Mouse (Mus musculus) ovary, postnatal 14 days (tissue): ENCODE measurements at regions not wholly inside any gene's neighbourhood (a gene's known extent, or its start where the extent isn't known, plus 50 kb on each side); places are given as distances from the start of the nearest gene placed in this dataset.

Experiments used
- DNase-seq: peaks from one replicate; pipeline ENCODE4 v3.0.0; 2022; ENCODE audit warnings: low spot score

DNA sequence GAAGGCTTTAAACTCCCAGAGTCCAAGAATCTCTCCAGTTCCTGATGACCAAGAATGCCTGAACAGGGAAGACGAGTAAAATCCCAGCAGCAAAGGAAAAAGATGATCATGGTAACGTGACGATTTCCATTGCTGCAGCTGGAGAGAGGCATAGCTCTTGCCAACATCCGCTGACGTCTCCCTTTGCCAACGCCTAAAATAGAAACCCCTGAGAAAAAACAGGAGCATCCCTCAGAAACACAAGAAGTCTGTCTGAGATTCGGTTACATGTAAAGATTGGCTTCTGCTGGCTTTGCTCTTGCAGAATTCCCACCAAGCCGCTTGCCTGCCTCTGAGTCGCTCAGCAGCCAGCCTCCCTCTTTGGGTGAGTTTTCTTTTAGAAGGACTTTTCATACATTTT, 290.3 kb upstream of the Nt5c1b start:
- no peak for DNase-seq

DNA sequence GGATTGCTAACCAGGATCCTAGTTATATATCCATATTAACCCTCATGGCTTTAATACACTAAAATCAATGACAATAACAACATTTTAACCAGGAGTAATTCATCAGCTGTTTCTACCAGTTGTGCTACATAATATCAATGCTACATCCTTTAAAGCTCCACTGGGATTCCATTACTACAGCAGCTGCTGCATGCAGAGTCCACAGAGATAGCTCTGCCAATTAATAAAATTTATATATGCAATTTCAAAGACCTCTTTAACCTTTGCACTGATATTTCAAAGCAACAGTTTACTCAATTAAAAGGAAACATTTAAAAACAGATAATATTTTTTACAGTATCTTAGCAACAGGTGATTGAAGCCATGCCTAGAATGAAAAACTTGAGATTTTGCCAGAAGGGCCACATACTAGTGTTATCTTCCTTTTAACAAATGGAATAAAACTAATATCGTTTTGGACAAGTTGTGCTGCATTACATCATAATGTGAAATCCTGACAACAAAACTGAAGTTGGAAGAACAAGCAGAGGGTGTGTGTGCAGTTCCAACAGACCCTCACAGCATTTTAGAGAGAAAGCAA, 256.8 kb upstream of the Nt5c1b start:
- DNase-seq, result no peak

- no peak for DNase-seq
Observed at GRCm38 (mm10) chr12:10122102-10122501, 247.7 kb upstream of the Nt5c1b start.

DNA sequence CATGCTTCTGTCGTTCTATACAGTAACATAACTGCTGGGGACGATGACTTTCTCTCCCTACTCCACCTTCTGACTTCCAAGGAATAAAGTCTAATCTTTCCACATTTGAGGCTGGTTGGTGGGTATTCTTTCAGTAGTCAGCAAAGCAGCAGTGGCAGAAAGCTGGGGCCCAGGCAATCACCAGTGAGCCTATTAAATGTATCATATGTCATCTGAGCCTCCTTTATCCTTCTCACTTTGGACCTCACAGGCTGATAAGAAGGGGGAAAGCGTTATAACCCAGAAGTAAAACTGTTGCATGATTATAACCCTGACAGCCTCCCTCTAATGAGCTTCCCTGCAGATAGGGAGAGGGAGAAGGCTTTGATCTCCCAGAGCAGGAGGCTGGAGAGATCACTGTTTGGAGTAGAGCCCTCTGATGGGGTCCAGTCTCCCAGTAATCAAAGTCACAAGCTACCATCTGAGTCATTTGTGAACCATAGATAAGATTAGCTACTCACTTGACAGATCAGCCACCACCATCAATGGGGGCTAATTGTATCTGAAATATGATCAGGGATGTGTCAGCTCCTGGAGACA, 241.7 kb upstream of the Nt5c1b start:
- DNase-seq, result no peak

GRCm38 (mm10) chr12:10134141-10134540, 235.6 kb upstream of the Nt5c1b start:
- DNase-seq, result no peak

- DNase-seq, result no peak
Observed at GRCm38 (mm10) chr12:10135915-10136314, 233.9 kb upstream of the Nt5c1b start.

GRCm38 (mm10) chr12:10140131-10140530, 229.6 kb upstream of the Nt5c1b start:
- DNase-seq, result no peak

DNA sequence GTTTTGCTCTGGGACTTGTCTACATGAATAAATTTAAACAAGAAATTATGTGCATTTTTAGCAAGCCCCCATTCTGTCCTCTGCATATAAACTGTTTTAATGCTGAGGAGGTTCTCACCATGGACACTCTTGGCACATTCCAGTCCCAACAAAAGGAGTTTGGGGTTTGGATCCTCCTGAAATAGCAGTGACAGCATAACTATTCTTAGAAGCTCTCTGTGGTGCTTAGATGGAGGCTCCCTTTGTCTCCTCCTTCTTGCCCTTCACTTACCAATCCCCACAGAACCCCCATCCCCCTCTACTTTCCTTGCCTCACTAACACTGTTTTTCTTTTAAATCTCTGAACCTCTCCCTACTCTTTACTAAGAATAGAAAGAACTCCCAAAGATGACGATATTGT, 208.9 kb upstream of the Nt5c1b start:
- DNase-seq, result no peak

- no peak for DNase-seq
Observed at GRCm38 (mm10) chr12:10168042-10168441, 201.7 kb upstream of the Nt5c1b start.

GRCm38 (mm10) chr12:10168581-10168980, 201.2 kb upstream of the Nt5c1b start:
- DNase-seq, result no peak

DNA sequence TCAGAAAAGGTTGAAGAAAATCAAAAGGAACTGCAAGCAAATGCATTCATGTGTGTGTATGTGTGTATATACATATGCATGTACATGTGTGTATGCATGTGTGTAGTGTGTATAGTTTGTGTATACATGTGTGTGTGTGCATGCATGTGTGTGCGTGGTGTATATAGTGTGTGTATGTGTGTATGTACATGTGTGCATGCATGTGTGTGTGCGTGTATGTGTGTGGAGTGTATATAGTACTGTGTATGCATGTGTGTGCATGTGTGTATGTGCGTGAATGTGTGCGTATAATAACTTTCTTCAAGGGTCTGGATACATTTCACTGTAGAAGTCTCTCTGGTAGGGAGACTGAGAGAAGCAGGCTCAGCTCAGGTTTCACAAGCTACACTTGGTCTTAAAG, 191.1 kb upstream of the Nt5c1b start:
- no peak for DNase-seq

- DNase-seq, result no peak
Observed at GRCm38 (mm10) chr12:10179147-10179814, 190.5 kb upstream of the Nt5c1b start.

- no peak for DNase-seq
Observed at GRCm38 (mm10) chr12:10179815-10180468, 189.8 kb upstream of the Nt5c1b start.

GRCm38 (mm10) chr12:10182589-10182988, 187.2 kb upstream of the Nt5c1b start:
- DNase-seq, result no peak

GRCm38 (mm10) chr12:10186576-10186975, 183.2 kb upstream of the Nt5c1b start:
- no peak for DNase-seq

- no peak for DNase-seq
Observed at GRCm38 (mm10) chr12:10189746-10190145, 180.0 kb upstream of the Nt5c1b start.

DNA sequence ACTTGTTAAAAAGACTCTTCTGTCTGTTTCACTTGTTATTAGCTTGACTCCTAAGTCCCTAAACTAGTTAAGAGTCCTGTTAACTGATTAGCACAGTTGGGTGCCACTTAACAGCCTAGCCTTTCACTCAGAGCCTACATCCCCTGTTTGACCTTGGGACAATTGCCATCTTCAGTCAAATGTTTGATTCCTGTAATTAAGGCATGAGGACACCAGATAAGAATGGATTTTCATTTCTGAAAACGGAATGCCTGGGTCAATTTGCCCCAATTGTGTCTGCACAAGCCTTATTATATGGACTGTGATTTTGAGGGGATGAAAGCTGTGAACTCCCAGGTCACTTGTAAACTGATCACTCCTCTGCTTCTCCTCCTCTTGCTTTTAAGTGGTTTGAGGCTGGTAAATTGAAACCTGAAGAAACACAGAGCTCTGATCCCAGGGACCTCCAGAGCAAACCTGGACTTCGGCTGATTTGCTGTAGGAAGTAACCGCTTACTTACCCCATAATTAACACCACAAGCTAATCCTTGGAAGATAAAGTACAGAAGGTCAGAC, 171.8 kb upstream of the Nt5c1b start:
- DNase-seq, result no peak

GRCm38 (mm10) chr12:10209841-10210240, 159.9 kb upstream of the Nt5c1b start:
- DNase-seq, result no peak

DNA sequence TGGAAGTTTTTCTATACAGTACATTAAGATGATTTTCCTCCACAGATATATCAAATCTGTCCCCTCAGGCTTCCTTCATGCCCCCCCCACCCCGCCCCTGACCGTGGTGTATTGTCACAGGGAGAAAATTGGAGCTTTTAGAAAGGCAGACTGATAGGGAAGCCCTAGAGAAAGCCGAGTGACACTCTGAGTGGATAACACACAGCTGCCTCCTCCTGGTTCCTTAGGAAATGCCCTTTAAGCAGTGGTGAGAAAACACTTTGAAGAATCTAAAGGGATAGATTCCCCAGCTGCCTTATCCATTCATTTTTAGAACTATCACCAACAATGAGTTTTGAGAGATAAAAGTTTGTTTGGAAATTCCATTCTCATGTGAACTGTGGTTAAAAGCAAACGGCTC, 147.0 kb upstream of the Nt5c1b start:
- no peak for DNase-seq

DNA sequence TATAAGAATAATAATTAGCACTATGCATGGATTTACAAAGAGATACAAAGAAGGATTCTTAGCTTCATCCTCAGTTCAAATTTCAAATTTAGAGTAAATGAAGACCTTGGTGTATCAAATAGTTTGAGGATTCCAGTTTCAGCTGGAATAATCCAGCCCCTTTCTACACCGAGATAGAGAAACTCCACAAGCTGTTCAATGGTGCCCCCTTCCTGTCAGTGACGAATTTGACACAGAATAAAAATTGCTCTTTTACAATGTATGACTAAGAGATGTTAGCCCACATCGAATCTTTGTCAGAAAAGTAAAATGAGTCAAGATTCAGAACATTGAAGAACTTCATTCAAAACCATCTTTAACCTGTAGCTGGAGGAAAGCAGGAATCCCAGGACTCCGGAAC, 145.9 kb upstream of the Nt5c1b start:
- DNase-seq, result peak; percentile 25

- no peak for DNase-seq
Observed at GRCm38 (mm10) chr12:10231144-10231543, 138.6 kb upstream of the Nt5c1b start.

DNA sequence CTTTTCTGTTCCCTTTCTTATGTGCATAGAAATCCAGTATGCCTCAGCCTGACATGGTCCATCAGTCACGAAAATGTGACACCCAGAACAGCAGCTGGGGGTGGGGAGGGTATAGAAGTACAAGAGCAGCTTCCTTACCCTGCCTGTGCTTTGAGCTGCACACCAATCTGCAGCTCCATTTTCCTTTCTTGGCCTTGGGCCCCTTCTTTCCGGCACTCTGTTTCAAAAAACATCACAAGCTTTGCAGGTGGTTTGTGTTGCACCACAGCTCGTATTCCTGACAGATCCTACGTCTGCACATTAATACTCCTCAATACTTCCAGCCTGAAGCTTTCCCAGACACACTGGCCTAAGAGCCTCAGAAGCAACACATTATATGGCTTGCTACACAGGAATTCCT, 138.1 kb upstream of the Nt5c1b start:
- DNase-seq, result no peak

GRCm38 (mm10) chr12:10248110-10248509, 121.7 kb upstream of the Nt5c1b start:
- no peak for DNase-seq
